Mouse (Mus musculus) heart, embryonic 10.5 days (tissue): Measurements from ENCODE around the gene Lrrc75b. TPM values are rescaled to one million over a fixed set of nuclear protein-coding genes. Genes with fewer than 3 reads are reported as not detected.

Source experiments
- DNase-seq: peaks from one replicate; pipeline ENCODE4 v3.0.0-alpha.2; 2017; ENCODE audit warnings: low spot score
- H3K27ac ChIP-seq: fragments of 300-500 bp; sonication (generic); 2 replicates; pipeline ENCODE4 v1.5.1; 2016; ENCODE audit warnings: mild to moderate bottlenecking
- H3K27me3 ChIP-seq: fragments of 300-500 bp; sonication (generic); 2 replicates; pipeline ENCODE4 v1.6.1; 2016; ENCODE audit warnings: mild to moderate bottlenecking; ENCODE audit not compliant: poor library complexity, insufficient read depth, severe bottlenecking
- H3K36me3 ChIP-seq: fragments of 300-500 bp; sonication (generic); 2 replicates; pipeline ENCODE4 v1.6.1; 2016; ENCODE audit warnings: mild to moderate bottlenecking, moderate library complexity
- H3K4me1 ChIP-seq: fragments of 300-500 bp; sonication (generic); 2 replicates; pipeline ENCODE4 v1.6.1; 2016; ENCODE audit warnings: mild to moderate bottlenecking
- H3K4me3 ChIP-seq: fragments of 300-500 bp; sonication (generic); 2 replicates; pipeline ENCODE4 v1.5.1; 2016; ENCODE audit warnings: mild to moderate bottlenecking, moderate library complexity
- H3K9me3 ChIP-seq: fragments of 300-500 bp; sonication (generic); 2 replicates; pipeline ENCODE4 v1.6.1; 2016; ENCODE audit warnings: mild to moderate bottlenecking, moderate library complexity
- WGBS: fragments of 180-500 bp; shearing (Covaris S2); methylation state at CpG from one replicate; pipeline ENCODE4 v1.1.7; 2016; 5-methylcytosine and 5-hydroxymethylcytosine counted together
- polyA plus RNA-seq: library from polyadenylated mRNA; unstranded; fragments of >200 nt; fragmentation: Nextera tagmentation; extraction: Ambion mirVana; gene quantifications from 2 replicates; pipeline ENCODE4 v1.2.1, GENCODE M21; 2016

Gene Lrrc75b
- 0.78 and 1.1 TPM in 2 replicates for polyA plus RNA-seq

DNA sequence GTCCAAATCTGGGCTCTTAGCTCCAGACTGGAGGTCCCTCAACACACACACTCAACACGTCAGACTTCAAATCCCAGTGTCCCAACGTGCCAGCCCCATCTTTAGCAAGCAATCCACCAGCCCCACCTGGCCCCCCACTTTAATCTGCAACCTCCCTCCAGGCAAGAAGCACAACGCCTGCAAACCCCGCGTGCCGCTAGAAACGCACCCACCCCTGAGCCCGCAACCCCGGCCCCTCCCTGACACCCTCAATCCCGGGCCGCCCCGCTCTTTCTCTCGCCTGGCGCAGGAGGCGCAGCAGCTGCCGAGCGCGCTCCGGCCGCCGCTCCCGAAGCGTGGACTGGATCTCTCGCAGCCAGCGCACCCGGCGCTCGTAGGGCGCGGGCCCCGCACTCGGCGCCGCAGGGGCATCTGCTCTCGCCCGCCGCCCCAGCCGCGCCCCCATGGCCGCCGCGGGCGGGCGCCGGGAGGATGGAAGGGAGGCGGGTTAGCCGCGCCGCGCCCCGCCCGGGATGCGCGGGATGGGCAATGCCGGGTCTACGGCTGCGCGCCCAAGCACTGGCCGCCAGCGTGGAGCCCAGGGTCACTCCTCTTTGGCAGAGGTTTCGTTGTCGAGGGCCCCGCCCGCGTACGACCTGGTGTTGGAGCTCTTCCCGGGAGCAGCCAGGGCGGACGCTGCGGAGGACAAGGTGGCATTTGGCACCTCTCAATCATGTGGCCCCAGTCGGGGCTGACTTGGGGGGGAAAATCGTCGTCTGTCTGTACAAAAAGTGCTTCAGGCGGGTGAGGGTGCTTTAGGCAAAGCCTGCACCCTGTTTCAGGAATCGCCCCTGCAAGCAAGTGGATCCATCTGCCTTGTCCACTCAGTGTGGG, at the start of gene Lrrc75b:
TSS of gene Lrrc75b (minus strand) at position 655 of the 873 bp plus-strand sequence.
- Histone ChIP-seq H3K36me3 (no peaks in the 10 kb centered on the region), H3K4me3 (peak within 1 kb of the TSS; percentile 76), H3K27ac (peak within 1 kb of the TSS; percentile 84), H3K27me3 (peaks cover 84% of the 10 kb centered on the region), H3K9me3 (no peaks in the 10 kb centered on the region), H3K4me1 (peaks cover 38% of the 10 kb centered on the region)
- DNase-seq, result no peak
- WGBS, result 1% methylated on average over 71 of the region's 75 CpGs

DNA sequence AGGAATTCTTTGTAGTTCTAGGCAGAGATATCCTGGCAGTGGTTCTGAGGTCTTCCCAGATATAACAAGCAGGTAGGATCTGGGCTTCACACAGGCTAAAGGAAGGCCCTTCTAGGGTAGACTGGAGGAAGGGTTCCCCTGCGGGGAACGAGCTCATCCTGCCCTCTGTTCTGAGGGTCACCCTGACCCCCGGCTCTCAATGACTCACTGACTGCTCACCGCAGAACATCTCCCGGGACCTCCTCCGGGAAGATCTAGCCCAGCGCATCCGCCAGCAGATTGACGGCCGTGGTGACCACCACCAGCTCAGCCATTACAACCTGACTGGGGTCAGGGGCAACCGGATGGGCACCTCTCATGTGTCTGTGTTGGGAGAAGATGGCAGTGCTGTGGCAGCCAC, 48.8 kb upstream of the Lrrc75b start:
- 81% methylated on average over 11 of the region's 11 CpGs for WGBS
- H3K36me3 ChIP-seq, result no peaks in the 10 kb centered on the region

DNA sequence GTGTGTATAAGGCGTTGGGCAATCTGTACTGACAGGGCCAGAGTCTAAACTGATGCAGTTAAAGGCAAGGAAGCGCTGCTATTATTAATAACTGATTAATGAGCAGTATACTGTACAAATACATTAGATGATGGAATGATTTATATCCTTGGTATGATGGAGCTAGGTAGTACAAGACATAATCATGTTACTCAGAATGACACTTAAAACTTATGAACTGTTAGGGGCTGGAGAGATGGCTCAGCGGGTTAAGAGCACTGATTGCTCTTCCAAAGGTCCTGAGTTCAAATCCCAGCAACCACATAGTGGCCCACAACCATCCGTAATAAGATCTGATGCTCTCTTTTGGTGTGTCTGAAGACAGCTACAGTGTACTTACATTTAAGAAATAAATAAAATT, 47.1 kb upstream of the Lrrc75b start:
- H3K27ac ChIP-seq, result no peak overlapping the region
- WGBS, result 87% methylated on average over 4 of the region's 4 CpGs
- no peak overlapping the region for H3K4me3 ChIP-seq
- no peak for DNase-seq
- peaks cover 11% of the 10 kb centered on the region; the same call in 1 of the 2 replicates for H3K4me1 ChIP-seq
- H3K9me3 ChIP-seq, result no peaks in the 10 kb centered on the region
- H3K27me3 ChIP-seq, result no peaks in the 10 kb centered on the region
- H3K36me3 ChIP-seq, result no peaks in the 10 kb centered on the region

More for the DNA sequence above, 48.8 kb upstream of the Lrrc75b start:
- Histone ChIP-seq H3K9me3 (no peaks in the 10 kb centered on the region), H3K4me3 (no peak overlapping the region), H3K4me1 (peaks cover 11% of the 10 kb centered on the region; the same call in 1 of the 2 replicates), H3K27ac (no peak overlapping the region), H3K27me3 (no peaks in the 10 kb centered on the region)
- no peak for DNase-seq

DNA sequence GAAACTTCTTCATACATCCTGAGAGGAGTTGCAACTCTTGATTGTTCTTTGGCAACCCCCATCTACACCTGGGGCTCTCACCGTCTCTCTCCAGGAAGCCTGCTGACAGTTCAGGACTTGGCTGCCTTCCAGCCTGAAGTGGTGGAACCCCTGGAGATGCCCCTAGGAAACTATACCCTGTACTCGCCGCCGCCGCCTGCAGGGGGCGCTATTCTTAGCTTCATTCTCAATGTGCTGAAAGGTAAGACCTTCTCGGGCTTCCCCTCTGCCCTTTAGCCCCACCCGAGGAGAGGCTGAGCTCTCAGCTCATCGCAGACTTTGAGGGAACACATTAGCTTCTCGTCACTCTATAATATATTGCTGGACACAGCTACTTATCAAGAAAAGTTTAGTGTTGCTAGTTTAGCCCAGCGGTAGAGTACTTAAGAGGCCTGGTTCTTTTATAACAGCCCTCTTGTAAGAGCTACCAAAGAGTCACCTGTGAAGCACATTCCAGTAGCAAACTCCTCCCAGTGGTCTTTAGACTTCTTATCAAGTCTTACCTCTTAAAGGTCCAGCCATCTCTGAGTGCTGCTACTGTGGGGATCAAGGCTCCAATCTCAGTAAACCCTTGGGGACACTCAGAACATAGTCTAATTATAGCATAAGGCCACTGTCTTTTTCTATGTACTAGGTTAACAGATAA, 45.2 kb upstream of the Lrrc75b start:
- Histone ChIP-seq H3K36me3 (no peaks in the 10 kb centered on the region), H3K27ac (no peak overlapping the region), H3K4me1 (peaks cover 10% of the 10 kb centered on the region; the same call in 1 of the 2 replicates), H3K9me3 (no peaks in the 10 kb centered on the region), H3K27me3 (no peaks in the 10 kb centered on the region), H3K4me3 (no peak overlapping the region)
- DNase-seq, result no peak
- 29% methylated on average over 11 of the region's 11 CpGs for WGBS

DNA sequence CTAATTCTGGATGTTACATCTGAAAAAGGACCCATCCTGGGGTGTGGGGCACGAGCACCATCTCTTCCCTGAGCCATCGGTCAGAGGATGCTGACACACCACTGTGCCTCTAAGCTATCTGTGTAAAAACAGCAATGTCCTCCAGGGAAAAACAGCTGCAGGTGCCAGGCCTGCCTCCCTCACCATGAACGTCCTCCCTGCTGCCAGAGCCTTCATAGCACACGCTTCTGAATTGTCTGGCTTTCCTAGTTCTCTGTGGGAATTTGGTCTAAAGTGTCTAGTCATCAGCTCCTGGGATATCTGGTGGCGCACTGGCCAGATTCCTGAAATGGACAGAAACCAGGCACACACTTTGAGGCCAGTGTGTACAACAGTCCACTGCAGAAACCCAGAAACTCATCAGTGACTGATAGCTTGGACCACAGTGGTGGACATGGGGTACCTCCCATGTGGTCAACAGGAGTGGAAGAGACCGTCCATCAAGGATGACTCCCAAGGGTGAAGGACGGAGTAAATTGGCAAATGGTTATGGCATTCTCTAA, 40.1 kb upstream of the Lrrc75b start:
- H3K27me3 ChIP-seq, result no peaks in the 10 kb centered on the region
- no peaks in the 10 kb centered on the region for H3K36me3 ChIP-seq
- WGBS, result 63% methylated on average over 7 of the region's 7 CpGs
- 0 out of 2 replicates have a peak, but pooled peaks cover 3% of the 10 kb centered on the region for H3K4me1 ChIP-seq
- H3K9me3 ChIP-seq, result 0 out of 2 replicates have a peak, but pooled peaks cover 6% of the 10 kb centered on the region
- no peak overlapping the region for H3K27ac ChIP-seq
- H3K4me3 ChIP-seq, result no peak overlapping the region
- DNase-seq, result no peak

DNA sequence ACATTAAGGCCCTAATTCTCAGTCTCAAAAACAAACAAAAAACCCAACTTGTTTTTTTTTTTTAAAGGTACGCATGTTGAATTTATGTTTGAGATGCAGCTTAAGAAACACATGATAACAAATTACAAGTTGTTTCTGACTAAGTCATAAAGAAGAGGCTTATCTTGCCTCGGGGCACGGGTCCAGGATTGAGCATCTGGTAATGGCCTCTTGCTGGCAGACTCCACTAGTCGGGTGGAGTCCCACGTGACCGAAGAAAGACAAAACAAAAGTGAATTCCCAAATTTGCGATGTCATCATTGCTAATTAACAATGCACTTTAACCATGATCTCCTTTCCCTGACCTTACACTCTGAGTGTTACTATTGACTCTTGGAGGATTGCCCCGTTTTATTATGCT, 35.9 kb upstream of the Lrrc75b start:
- H3K4me3 ChIP-seq, result no peak overlapping the region
- H3K4me1 ChIP-seq, result peaks cover 18% of the 10 kb centered on the region
- no peaks in the 10 kb centered on the region for H3K27me3 ChIP-seq
- H3K27ac ChIP-seq, result no peak overlapping the region
- no peaks in the 10 kb centered on the region for H3K36me3 ChIP-seq
- H3K9me3 ChIP-seq, result 0 out of 2 replicates have a peak, but pooled peaks cover 6% of the 10 kb centered on the region
- DNase-seq, result no peak
- WGBS, result 82% methylated on average over 8 of the region's 8 CpGs

DNA sequence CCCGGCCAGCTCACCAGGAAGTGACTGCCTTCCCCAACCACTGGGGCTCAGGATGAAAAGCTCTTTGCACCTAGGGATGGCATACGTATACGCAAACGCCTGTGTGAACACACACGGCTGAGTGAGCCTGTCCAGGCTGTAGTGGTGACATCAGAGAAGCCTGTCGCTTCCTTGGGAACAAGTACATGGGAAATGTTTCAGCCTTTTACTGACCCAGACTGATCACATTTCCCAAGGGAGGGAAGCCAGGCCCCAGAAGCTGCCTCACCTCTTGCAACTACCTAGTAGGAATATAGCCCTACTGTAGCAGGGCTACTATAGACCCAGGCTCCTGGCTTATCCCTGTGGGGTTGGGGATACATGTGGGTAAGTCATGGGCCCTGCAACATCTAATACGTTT, 32.5 kb upstream of the Lrrc75b start:
- 60% methylated on average over 7 of the region's 7 CpGs for WGBS
- no peak for DNase-seq
- Histone ChIP-seq H3K36me3 (no peaks in the 10 kb centered on the region), H3K27me3 (no peaks in the 10 kb centered on the region; the same call in 1 of the 2 replicates), H3K4me3 (no peak overlapping the region), H3K27ac (no peak overlapping the region), H3K4me1 (peaks cover 38% of the 10 kb centered on the region), H3K9me3 (no peaks in the 10 kb centered on the region)

DNA sequence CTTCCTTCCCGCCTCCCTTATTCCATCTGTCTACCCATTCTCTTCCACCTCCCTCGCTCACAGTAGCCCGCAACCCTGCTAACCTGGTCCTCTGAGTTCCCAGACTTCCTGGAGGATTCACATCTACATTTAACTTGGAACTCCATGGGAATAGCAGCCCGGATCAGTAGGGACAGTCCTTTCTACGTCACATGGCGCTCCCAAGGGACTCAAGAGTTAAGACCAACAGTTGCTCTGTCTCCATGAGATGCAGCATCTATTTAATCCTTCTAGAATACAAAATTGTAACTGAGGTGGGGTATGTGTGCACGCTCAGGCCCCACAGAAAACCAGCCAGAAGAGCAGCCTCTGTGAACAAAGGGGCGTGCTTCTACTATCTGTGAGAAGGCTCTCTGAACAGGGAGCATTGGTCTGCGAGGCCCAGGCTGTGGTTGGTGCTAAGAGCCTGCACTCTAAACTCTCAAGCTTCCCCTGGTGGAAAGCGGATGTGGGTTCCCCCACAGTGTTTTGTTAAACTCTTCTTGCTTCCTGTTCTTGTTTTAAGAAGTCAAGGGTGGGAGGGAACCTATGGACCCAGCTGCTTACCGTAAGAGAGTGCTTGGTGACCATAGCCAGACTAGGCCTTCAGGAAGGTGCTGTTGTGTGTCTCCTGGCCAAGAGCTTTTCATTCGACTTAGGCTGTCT, 31.2 kb upstream of the Lrrc75b start:
- Histone ChIP-seq H3K4me1 (peaks cover 38% of the 10 kb centered on the region), H3K27ac (peak overlapping the region; percentile 73), H3K4me3 (no peak overlapping the region), H3K36me3 (no peaks in the 10 kb centered on the region), H3K27me3 (no peaks in the 10 kb centered on the region; the same call in 1 of the 2 replicates), H3K9me3 (no peaks in the 10 kb centered on the region)
- DNase-seq, result no peak
- 65% methylated on average over 12 of the region's 12 CpGs for WGBS

DNA sequence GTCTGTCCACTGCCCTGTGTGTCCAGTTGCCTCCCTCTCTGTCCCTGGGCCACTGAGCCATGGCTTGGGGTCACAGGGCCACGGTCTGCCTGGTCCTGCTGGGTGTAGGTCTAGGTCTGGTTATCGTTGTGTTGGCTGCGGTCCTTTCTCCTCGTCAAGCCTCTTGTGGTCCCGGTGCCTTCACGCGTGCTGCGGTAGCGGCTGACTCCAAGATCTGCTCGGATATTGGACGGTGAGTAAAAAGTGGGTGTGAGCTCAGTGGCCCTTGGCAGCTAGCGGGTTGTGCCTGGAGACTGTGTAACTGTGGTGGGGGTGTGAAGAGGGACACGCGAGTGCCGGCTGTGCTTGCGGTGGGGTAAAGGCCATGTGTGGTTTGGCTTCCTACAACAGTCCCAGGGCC, 29.5 kb upstream of the Lrrc75b start:
- Histone ChIP-seq H3K27ac (peak overlapping the region; percentile 81), H3K4me1 (peaks cover 46% of the 10 kb centered on the region), H3K27me3 (peaks cover 13% of the 10 kb centered on the region), H3K36me3 (no peaks in the 10 kb centered on the region), H3K4me3 (peak overlapping the region; percentile 10; the same call in 1 of the 2 replicates), H3K9me3 (no peaks in the 10 kb centered on the region)
- DNase-seq, result no peak
- WGBS, result 70% methylated on average over 16 of the region's 16 CpGs

DNA sequence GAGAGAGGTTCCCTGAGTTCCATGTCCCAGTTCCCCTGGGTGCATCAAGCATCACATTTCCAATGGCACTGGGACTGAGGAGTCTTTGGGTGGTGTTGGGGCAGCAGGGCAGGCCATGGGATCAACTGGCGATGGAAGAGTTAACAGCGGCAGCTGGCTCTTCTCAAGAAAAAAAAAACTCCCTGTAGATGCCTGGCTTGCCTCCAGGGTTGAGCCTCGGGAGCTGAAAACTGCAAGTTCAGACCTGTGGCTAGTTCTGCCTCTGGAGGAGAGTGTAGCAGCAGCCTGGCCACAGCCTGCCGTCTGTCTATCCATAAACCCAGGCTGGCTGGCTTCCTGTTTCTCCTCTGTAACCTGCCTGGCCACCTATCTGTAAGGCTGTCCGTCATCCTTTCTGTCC, 29.0 kb upstream of the Lrrc75b start, which contains the start of gene Ggt5:
TSS of gene Ggt5 (plus strand) at position 212 of the 400 bp plus-strand sequence.
- Histone ChIP-seq H3K36me3 (no peaks in the 10 kb centered on the region), H3K27me3 (peaks cover 19% of the 10 kb centered on the region), H3K4me1 (peaks cover 46% of the 10 kb centered on the region), H3K27ac (peak within 1 kb of the TSS; percentile 81), H3K4me3 (peak within 1 kb of the TSS; percentile 10; the same call in 1 of the 2 replicates), H3K9me3 (no peaks in the 10 kb centered on the region)
- DNase-seq, result no peak
- 16% methylated on average over 5 of the region's 5 CpGs for WGBS

DNA sequence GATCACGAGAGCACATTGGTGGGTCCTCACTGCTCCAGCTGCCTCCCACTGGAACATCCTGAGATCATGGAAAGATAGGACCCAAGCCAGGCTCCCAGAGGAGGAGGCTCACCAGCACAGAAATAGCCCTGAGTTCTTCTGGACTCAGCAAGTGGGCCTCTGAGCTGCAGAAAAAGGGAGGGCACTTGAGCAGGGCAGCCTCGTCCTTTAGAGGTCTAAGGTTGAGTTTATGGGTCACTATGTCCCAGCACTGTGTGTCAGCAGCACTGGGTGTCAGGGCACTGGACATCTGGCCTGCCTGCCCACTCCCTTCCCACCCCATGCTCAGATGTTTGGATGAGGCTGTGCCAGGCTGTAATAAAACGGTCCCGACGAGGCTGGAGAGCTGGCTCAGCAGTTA, 28.2 kb upstream of the Lrrc75b start:
- no peak for DNase-seq
- peaks cover 27% of the 10 kb centered on the region for H3K27me3 ChIP-seq
- H3K36me3 ChIP-seq, result no peaks in the 10 kb centered on the region
- no peaks in the 10 kb centered on the region for H3K9me3 ChIP-seq
- H3K4me3 ChIP-seq, result no peak overlapping the region
- 58% methylated on average over 5 of the region's 5 CpGs for WGBS
- peaks cover 46% of the 10 kb centered on the region for H3K4me1 ChIP-seq
- H3K27ac ChIP-seq, result peak overlapping the region; percentile 44; the same call in 1 of the 2 replicates

DNA sequence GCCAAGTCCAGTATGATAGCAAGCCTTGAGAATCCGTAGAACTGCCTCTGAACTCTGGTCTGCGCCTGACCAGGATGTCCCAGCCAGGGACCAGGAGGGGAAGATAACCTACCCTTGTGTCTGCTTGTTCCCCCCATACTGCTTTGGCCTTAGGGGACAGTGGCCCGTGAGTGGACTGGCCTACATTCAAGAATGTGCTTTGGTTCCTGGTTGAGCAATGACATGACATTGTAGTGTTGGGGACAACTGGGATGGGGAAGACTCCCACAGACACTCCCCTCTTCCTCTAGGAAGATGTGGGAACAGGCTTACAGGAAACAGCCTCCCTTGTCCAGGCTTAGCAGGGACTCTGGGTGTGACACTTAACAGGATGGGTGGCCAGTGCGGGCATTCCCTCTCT, 27.7 kb upstream of the Lrrc75b start:
- no peak overlapping the region for H3K4me3 ChIP-seq
- H3K4me1 ChIP-seq, result peaks cover 45% of the 10 kb centered on the region

More for the DNA sequence above, 27.7 kb upstream of the Lrrc75b start:
- Histone ChIP-seq H3K36me3 (no peaks in the 10 kb centered on the region), H3K27me3 (peaks cover 29% of the 10 kb centered on the region), H3K27ac (no peak overlapping the region), H3K9me3 (no peaks in the 10 kb centered on the region)
- WGBS, result 77% methylated on average over 4 of the region's 4 CpGs
- no peak for DNase-seq
